Mouse (Mus musculus): ENCODE results near the gene Fahd2a. TPM values are rescaled to one million over a fixed set of nuclear protein-coding genes. Genes with fewer than 3 reads are reported as not detected.

Gene Fahd2a
- total and polyA plus RNA-seq, 3 experiments = 6.8 to 8.2 TPM; not detected in 1

GRCm38 (mm10) chr2:127435135-127435534, 9.2 kb downstream of the Fahd2a start:
- Histone ChIP-seq H3K4me1 (ENCODE audit: control insufficient read depth in 1 of 2, insufficient read depth in 2 of 2, low read length in 2 of 2) (no peaks in the 10 kb centered on the region), H3K4me3 (ENCODE audit: control insufficient read depth in 1 of 2, insufficient read depth in 1 of 2, low read depth in 2 of 2, low read length in 2 of 2) (no peak overlapping the region), H3K27ac (ENCODE audit: control insufficient read depth, low read depth, low read length) (no peak overlapping the region), H3K36me3 (ENCODE audit: control insufficient read depth in 1 of 2, insufficient read depth in 2 of 2, low read length in 2 of 2) (no peaks in the 10 kb centered on the region; a peak in 1 of 4 replicates), H3K9ac (ENCODE audit: control insufficient read depth, low read depth, low read length, poor library complexity, severe bottlenecking) (no peak overlapping the region), H3K27me3 (ENCODE audit: control insufficient read depth in 1 of 2, insufficient read depth in 2 of 2, low read length in 2 of 2) (no peaks in the 10 kb centered on the region), H3K79me2 (ENCODE audit: control insufficient read depth, insufficient read depth, low read length, poor library complexity) (no peaks in the 10 kb centered on the region), H3K9me3 (replicated peaks; ENCODE audit: insufficient read depth, low read length) (no peaks in the 10 kb centered on the region)
- peak; percentile 47 for DNase-seq (ENCODE audit: low read depth, low spot score)
- TF ChIP-seq TAL1 (IDR thresholded peaks at IDR 0.05; ENCODE audit: low read length) = no peak
- no peak for TF ChIP-seq E2F4 (IDR thresholded peaks at IDR 0.05; ENCODE audit: borderline replicate concordance, low read depth, low read length)
- TF ChIP-seq SMC3 (IDR thresholded peaks at IDR 0.05; ENCODE audit: low read depth, low read length) = peak; percentile 36
- no peak for TF ChIP-seq KAT2A (conservative IDR thresholded peaks at IDR 0.05; ENCODE audit: low read depth, low read length)
- no peak for TF ChIP-seq ZKSCAN1 (IDR thresholded peaks at IDR 0.05; ENCODE audit: low read depth, low read length)
- peak; percentile 31 for TF ChIP-seq RAD21 (IDR thresholded peaks at IDR 0.05; ENCODE audit: low read depth, low read length)
- TF ChIP-seq ZMIZ1 (IDR thresholded peaks at IDR 0.05; ENCODE audit: low read depth, low read length) = no peak
- no peak for TF ChIP-seq ZNF384 (IDR thresholded peaks at IDR 0.05; ENCODE audit: low read depth, low read length)
- peak; percentile 61 to 80 (median 64) for TF ChIP-seq CTCF (IDR thresholded peaks at IDR 0.05 in 2 of 3, conservative IDR thresholded peaks at IDR 0.05 in 1 of 3; ENCODE audit: control insufficient read depth in 1 of 3, insufficient read depth in 1 of 3, low read depth in 2 of 3, low read length in 3 of 3, poor library complexity in 1 of 3, severe bottlenecking in 1 of 3)

GRCm38 (mm10) chr2:127433487-127434295, 10.7 kb downstream of the Fahd2a start:
- H3K4me1 ChIP-seq (ENCODE audit: control insufficient read depth in 1 of 2, insufficient read depth in 2 of 2, low read length in 2 of 2) = no peaks in the 10 kb centered on the region
- H3K9ac ChIP-seq (ENCODE audit: control insufficient read depth, low read depth, low read length, poor library complexity, severe bottlenecking) = no peak overlapping the region
- H3K36me3 ChIP-seq (ENCODE audit: control insufficient read depth in 1 of 2, insufficient read depth in 2 of 2, low read length in 2 of 2) = no peaks in the 10 kb centered on the region

More at GRCm38 (mm10) chr2:127433487-127434295, 10.7 kb downstream of the Fahd2a start:
- TF ChIP-seq SIN3A (IDR thresholded peaks at IDR 0.05; ENCODE audit: low read length) (no peak), USF2 (IDR thresholded peaks at IDR 0.05; ENCODE audit: borderline replicate concordance in 1 of 2, insufficient read depth in 1 of 2, low read depth in 1 of 2, low read length in 2 of 2) (no peak), SMC3 (IDR thresholded peaks at IDR 0.05; ENCODE audit: low read depth, low read length) (no peak), RAD21 (IDR thresholded peaks at IDR 0.05; ENCODE audit: low read depth, low read length) (no peak), POLR2AphosphoS5 (IDR thresholded peaks at IDR 0.05; ENCODE audit: borderline replicate concordance, low read depth, low read length) (no peak), ETS1 (IDR thresholded peaks at IDR 0.05; ENCODE audit: low read depth, low read length) (no peak), BHLHE40 (IDR thresholded peaks at IDR 0.05; ENCODE audit: borderline replicate concordance, low read depth, low read length) (no peak), ZC3H11A (IDR thresholded peaks at IDR 0.05; ENCODE audit: low read depth, low read length) (no peak), TBP (IDR thresholded peaks at IDR 0.05; ENCODE audit: low read depth, low read length) (no peak), ZKSCAN1 (IDR thresholded peaks at IDR 0.05; ENCODE audit: low read depth, low read length) (no peak), TAL1 (IDR thresholded peaks at IDR 0.05; ENCODE audit: low read length) (no peak), MXI1 (IDR thresholded peaks at IDR 0.05; ENCODE audit: low read depth, low read length) (no peak), GATA1 (IDR thresholded peaks at IDR 0.05; ENCODE audit: low read depth, low read length) (no peak), CHD1 (IDR thresholded peaks at IDR 0.05; ENCODE audit: low read depth, low read length) (no peak)
- no peak for DNase-seq (ENCODE audit: low read depth, low spot score)
- no peaks in the 10 kb centered on the region for H3K27me3 ChIP-seq (ENCODE audit: control insufficient read depth in 1 of 2, insufficient read depth in 2 of 2, low read length in 2 of 2)
- H3K27ac ChIP-seq (ENCODE audit: control insufficient read depth, low read depth, low read length) = no peak overlapping the region
- H3K4me3 ChIP-seq (ENCODE audit: control insufficient read depth in 1 of 2, insufficient read depth in 1 of 2, low read depth in 2 of 2, low read length in 2 of 2) = no peak overlapping the region
- no peaks in the 10 kb centered on the region for H3K79me2 ChIP-seq (ENCODE audit: control insufficient read depth, insufficient read depth, low read length, poor library complexity)
- no peaks in the 10 kb centered on the region for H3K9me3 ChIP-seq (replicated peaks; ENCODE audit: insufficient read depth, low read length)

Data from MEL (cell line).